Mouse (Mus musculus) small intestine, adult 2 months (tissue): ENCODE results near the gene Fbxo46. TPM values are rescaled to one million over a fixed set of nuclear protein-coding genes. Genes with fewer than 3 reads are reported as not detected.

Experiments
- H3K27ac ChIP-seq: fragments of 200-500 bp; 2 replicates; pipeline ENCODE4 v1.5.1; 2012; ENCODE audit warnings: low read depth, low read length, control low read depth, inconsistent platforms; ENCODE audit not compliant: insufficient read depth
- H3K27me3 ChIP-seq: fragments of 200-500 bp; 2 replicates; pipeline ENCODE4 v1.6.1; 2012; ENCODE audit warnings: mild to moderate bottlenecking, moderate library complexity, low read length, inconsistent platforms; ENCODE audit not compliant: control insufficient read depth, insufficient read depth
- H3K36me3 ChIP-seq: fragments of 200-500 bp; 2 replicates; pipeline ENCODE4 v1.6.1; 2012; ENCODE audit warnings: mild to moderate bottlenecking, low read length, control low read depth, inconsistent platforms; ENCODE audit not compliant: control insufficient read depth, insufficient read depth
- H3K4me1 ChIP-seq: fragments of 200-500 bp; 2 replicates; pipeline ENCODE4 v1.6.1; 2012; ENCODE audit warnings: low read length, inconsistent platforms, mixed read lengths; ENCODE audit not compliant: control insufficient read depth, insufficient read depth, insufficient read length
- H3K4me3 ChIP-seq: fragments of 200-500 bp; 2 replicates; pipeline ENCODE4 v1.5.1; 2012; ENCODE audit warnings: low read depth, mild to moderate bottlenecking, control low read depth, inconsistent platforms, low read length, moderate library complexity
- CTCF ChIP-seq: fragments of 200-500 bp; IDR thresholded peaks from 2 replicates; pipeline ENCODE4 v1.5.1; 2012; ENCODE audit warnings: low read depth, mild to moderate bottlenecking, control low read depth, inconsistent platforms, low read length, moderate library complexity, mixed read lengths; ENCODE audit not compliant: insufficient replicate concordance, insufficient read length; ENCODE audit errors: extremely low read depth
- POLR2A ChIP-seq: fragments of 200-500 bp; IDR thresholded peaks from 2 replicates; pipeline ENCODE4 v1.6.1; 2012; ENCODE audit warnings: low read depth, mild to moderate bottlenecking, control low read depth, inconsistent platforms, low read length, moderate library complexity
- WGBS: fragments of 180-500 bp; shearing (Covaris S2); methylation state at CpG from one replicate; pipeline ENCODE4 v1.1.7; 2018; 5-methylcytosine and 5-hydroxymethylcytosine counted together
- polyA plus RNA-seq: library from polyadenylated mRNA; depleted of rRNA; stranded (reverse); fragments of >200 nt; gene quantifications from 2 replicates; pipeline ENCODE4 v1.2.3, GENCODE M21; 2012; rRNA removed

Fbxo46 gene
- polyA plus RNA-seq, 1 experiment: 14.9 TPM

DNA sequence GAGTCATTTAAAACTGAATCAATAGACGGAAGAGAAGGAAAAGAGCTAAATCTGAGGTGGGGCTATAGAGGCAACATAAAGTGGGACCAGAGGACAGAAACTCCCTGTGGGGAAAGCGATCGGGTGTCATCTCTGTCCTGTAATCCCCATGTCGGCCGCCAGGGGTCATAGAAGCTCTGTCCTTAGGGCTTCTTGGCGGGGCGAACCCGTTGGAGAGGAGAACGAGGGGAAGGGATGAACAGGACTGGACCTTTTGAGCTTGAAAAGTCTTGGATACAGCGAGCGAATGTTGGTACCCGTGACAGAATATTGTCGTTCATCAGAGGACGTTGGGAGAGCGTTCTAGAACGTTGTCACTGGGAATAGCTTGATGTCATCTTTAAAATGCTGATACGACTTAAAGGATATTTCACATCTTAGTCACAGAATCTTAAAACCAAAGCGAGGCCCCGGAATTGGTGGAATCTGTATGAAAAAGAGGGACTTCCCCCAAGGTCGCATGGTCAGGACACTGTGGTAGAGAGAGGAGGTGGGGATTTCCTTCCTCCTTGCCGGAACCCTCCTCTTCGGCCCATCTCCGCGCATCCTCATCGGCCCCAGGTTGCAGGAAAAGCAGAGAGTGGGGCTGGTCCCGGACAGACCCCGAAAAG is 58.9 kb downstream of the Fbxo46 start:
- Histone ChIP-seq H3K36me3 (no peaks in the 10 kb centered on the region), H3K27me3 (peaks cover 15% of the 10 kb centered on the region; the same call in 1 of the 2 replicates), H3K27ac (no peak overlapping the region), H3K4me3 (peak overlapping the region; percentile 9; the same call in 1 of the 2 replicates), H3K4me1 (peaks cover 11% of the 10 kb centered on the region)
- 8% methylated on average over 27 of the region's 27 CpGs for WGBS
- TF ChIP-seq POLR2A (no peak), CTCF (peak; percentile 96)

DNA sequence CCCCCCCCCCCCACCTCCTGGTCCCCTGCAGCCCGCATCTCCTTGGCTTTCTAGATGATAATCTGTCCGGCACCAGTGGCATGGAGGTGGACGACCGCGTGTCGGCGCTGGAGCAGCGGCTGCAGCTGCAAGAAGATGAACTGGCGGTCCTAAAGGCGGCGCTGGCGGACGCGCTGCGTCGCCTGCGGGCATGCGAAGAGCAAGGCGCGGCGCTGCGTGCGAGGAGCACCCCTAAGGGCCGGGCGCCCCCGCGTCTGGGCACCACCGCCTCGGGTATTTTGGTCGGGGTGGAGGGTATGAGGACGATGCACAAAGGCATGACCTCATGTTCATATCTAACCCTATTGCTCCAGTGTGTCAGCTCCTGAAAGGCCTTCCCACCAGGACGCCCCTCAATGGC is 59.5 kb downstream of the Fbxo46 start:
- Histone ChIP-seq H3K36me3 (no peaks in the 10 kb centered on the region), H3K27ac (no peak overlapping the region), H3K4me3 (0 out of 2 replicates have a peak overlapping the region, but pooled peaks have one; percentile 4), H3K27me3 (peaks cover 15% of the 10 kb centered on the region; the same call in 1 of the 2 replicates), H3K4me1 (peaks cover 11% of the 10 kb centered on the region)
- WGBS: under 1% methylated on average over 32 of the region's 32 CpGs
- no peak for TF ChIP-seq POLR2A
- TF ChIP-seq CTCF: peak; percentile 58; the same call in 1 of the 2 replicates

DNA sequence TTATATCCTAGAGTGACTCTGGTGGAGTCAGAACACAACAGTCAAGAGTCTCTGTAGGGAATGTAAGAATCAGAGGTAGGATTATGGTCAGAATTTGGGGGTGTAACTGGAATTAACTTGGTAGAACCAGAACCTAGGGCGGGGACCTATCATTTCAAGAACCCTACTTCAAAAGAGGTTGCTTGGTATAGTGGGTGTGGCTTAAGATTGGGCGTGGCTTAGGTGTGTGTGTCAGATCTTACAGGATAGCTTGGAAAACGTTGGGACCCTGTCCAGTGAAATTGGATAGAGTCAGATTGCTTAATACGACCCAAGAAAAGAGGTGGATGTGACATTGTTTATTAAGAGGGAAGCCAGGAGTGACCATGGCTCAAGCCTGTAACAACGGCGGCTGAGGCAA is 60.3 kb downstream of the Fbxo46 start:
- TF ChIP-seq CTCF (no peak), POLR2A (no peak)
- WGBS: 30% methylated on average over 6 of the region's 6 CpGs
- H3K27ac ChIP-seq: no peak overlapping the region
- no peak overlapping the region for H3K4me3 ChIP-seq
- H3K4me1 ChIP-seq: peaks cover 11% of the 10 kb centered on the region
- H3K27me3 ChIP-seq: peaks cover 15% of the 10 kb centered on the region; the same call in 1 of the 2 replicates
- H3K36me3 ChIP-seq: no peaks in the 10 kb centered on the region

DNA sequence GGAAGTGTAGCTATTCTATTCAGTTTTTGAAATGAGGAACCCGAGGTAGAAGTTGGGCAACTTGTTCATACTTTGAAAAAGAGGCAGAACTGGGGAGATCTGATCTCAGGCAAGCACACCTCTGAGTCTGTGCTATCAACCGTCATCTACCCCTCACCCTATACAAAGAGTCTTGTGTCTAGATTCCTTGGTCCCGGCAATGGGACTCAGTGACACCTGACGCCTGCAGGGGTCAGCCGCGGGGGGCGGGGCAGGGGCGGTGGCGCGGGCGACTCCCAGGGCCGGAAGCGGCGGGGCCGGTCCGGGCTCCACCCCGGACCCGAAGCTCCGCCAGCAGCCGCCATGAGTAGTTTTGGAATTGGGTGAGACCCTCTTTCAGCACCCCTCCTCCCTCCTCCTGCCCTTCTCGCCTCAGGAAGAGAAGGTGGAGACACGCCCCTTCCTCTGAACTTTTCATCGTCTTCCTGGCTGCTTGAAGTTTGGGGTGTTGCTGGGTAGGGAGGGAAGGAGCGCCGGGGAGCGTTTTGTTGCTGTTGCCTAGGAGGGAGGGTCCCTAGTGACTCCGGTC is 61.3 kb downstream of the Fbxo46 start:
- peak overlapping the region; percentile 69 for H3K4me3 ChIP-seq
- WGBS: under 1% methylated on average over 27 of the region's 27 CpGs

DNA sequence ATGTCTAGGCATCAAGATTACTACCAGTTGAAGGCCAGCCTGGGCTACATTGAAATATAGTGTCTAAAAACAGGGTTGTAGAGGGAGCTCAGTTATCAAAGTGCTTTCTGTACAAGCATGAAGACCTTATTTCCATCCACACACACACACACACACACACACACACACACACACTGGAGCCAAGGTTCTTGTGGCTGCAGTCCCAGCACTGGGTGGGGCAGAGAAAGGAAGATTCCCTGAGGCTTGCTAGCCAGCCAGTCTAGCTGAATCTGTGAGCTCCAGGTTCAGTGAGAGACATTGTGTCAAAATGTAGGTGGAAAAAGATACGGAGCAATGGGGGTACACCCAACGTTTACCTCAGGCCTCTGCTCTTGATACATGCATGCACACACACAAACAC is 64.6 kb downstream of the Fbxo46 start:
- Histone ChIP-seq H3K27ac (no peak overlapping the region), H3K36me3 (no peaks in the 10 kb centered on the region), H3K4me1 (peaks cover 10% of the 10 kb centered on the region), H3K27me3 (no peaks in the 10 kb centered on the region), H3K4me3 (no peak overlapping the region)
- TF ChIP-seq CTCF (no peak), POLR2A (no peak)
- WGBS: 84% methylated on average over 2 of the region's 2 CpGs

More for the DNA sequence above, 61.3 kb downstream of the Fbxo46 start:
- Histone ChIP-seq H3K27me3 (peaks cover 15% of the 10 kb centered on the region; the same call in 1 of the 2 replicates), H3K27ac (no peak overlapping the region), H3K36me3 (no peaks in the 10 kb centered on the region), H3K4me1 (peaks cover 11% of the 10 kb centered on the region)
- TF ChIP-seq POLR2A (no peak), CTCF (no peak)

DNA sequence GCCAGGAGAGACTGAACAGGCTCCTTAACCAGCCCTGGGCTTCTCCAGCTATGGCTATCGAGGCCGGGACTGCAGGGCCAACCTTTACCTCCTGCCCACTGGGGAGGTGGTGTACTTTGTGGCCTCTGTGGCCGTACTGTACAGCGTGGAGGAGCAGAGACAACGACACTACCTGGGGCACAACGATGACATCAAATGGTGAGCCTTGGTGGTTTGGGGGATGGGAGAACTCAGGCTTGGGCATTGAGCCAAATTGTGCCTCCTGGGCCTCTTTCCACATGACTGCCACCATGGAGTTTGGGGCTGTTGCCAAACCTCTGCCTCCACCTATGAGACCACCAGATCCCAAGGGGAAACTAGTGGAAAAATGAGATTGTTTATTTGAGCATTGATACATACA is 65.1 kb downstream of the Fbxo46 start:
- H3K36me3 ChIP-seq: no peaks in the 10 kb centered on the region; the same call in 1 of the 2 replicates
- TF ChIP-seq POLR2A (no peak), CTCF (no peak)
- 65% methylated on average over 6 of the region's 6 CpGs for WGBS
- H3K27me3 ChIP-seq: no peaks in the 10 kb centered on the region
- H3K27ac ChIP-seq: no peak overlapping the region
- H3K4me3 ChIP-seq: no peak overlapping the region
- peaks cover 5% of the 10 kb centered on the region for H3K4me1 ChIP-seq

Other genes with a start within 250 kb of the Fbxo46 start
- 268 and 499 TPM in 2 replicates for gene Pglyrp1, start 248.5 kb upstream of the Fbxo46 start, polyA plus RNA-seq
- 11.1 and 21.4 TPM in 2 replicates for gene Ccdc61, start 209.4 kb upstream of the Fbxo46 start, polyA plus RNA-seq
- 0.41 and 0.55 TPM in 2 replicates for gene Nova2, start 194.0 kb upstream of the Fbxo46 start, polyA plus RNA-seq
- gene Nanos2, start 132.5 kb upstream of the Fbxo46 start, polyA plus RNA-seq: not detected in 2 replicates
- 1.9 and 2.3 TPM in 2 replicates for gene Mypop, start 128.6 kb upstream of the Fbxo46 start, polyA plus RNA-seq
- gene Irf2bp1, start 115.8 kb upstream of the Fbxo46 start, polyA plus RNA-seq: 17.0 and 25.8 TPM in 2 replicates
- 17.8 and 19.9 TPM in 2 replicates for gene Foxa3, start 96.3 kb upstream of the Fbxo46 start, polyA plus RNA-seq
- gene Sympk, start 95.5 kb upstream of the Fbxo46 start, polyA plus RNA-seq: 50.4 and 71.8 TPM in 2 replicates
- not detected in 2 replicates for gene Rsph6a, start 65.2 kb upstream of the Fbxo46 start, polyA plus RNA-seq
- gene Dmwd, start 43.6 kb upstream of the Fbxo46 start, polyA plus RNA-seq: 13.9 and 16.3 TPM in 2 replicates
- 353 and 387 TPM in 2 replicates for gene Dmpk, start 36.0 kb upstream of the Fbxo46 start, polyA plus RNA-seq
- gene Six5, start 25.3 kb upstream of the Fbxo46 start, polyA plus RNA-seq: 14.1 and 14.5 TPM in 2 replicates
- not detected in 2 replicates for gene Gm4969, start 1.5 kb upstream of the Fbxo46 start, polyA plus RNA-seq
- 5.5 and 6.6 TPM in 2 replicates for gene Qpctl, start 29.4 kb downstream of the Fbxo46 start, polyA plus RNA-seq
- 13.2 and 25.8 TPM in 2 replicates for gene Snrpd2, start 29.9 kb downstream of the Fbxo46 start, polyA plus RNA-seq
- 0.53 and 0.62 TPM in 2 replicates for gene Gipr, start 46.3 kb downstream of the Fbxo46 start, polyA plus RNA-seq
- gene Eml2, start 56.6 kb downstream of the Fbxo46 start, polyA plus RNA-seq: 15.8 and 17.2 TPM in 2 replicates
- 3.8 and 4.4 TPM in 2 replicates for gene Gpr4, start 92.7 kb downstream of the Fbxo46 start, polyA plus RNA-seq
- 17.1 and 34.6 TPM in 2 replicates for gene Opa3, start 108.5 kb downstream of the Fbxo46 start, polyA plus RNA-seq
- 183 and 517 TPM in 2 replicates for gene Vasp, start 152.0 kb downstream of the Fbxo46 start, polyA plus RNA-seq
- 1.8 and 11.8 TPM in 2 replicates for gene Ppm1n, start 160.2 kb downstream of the Fbxo46 start, polyA plus RNA-seq
- 6.7 and 11.7 TPM in 2 replicates for gene Rtn2, start 162.8 kb downstream of the Fbxo46 start, polyA plus RNA-seq
- gene Fosb, start 190.2 kb downstream of the Fbxo46 start, polyA plus RNA-seq: 1.7 and 16.7 TPM in 2 replicates
- gene Ercc1, start 224.9 kb downstream of the Fbxo46 start, polyA plus RNA-seq: 9.3 and 17.5 TPM in 2 replicates
- 2.0 and 2.5 TPM in 2 replicates for gene Cd3eap, start 239.6 kb downstream of the Fbxo46 start, polyA plus RNA-seq
- gene Ppp1r13l, start 239.9 kb downstream of the Fbxo46 start, polyA plus RNA-seq: 6.2 and 10.4 TPM in 2 replicates